20 mouse cellular contexts compared by ENCODE assay signal in the genomic region with DNA sequence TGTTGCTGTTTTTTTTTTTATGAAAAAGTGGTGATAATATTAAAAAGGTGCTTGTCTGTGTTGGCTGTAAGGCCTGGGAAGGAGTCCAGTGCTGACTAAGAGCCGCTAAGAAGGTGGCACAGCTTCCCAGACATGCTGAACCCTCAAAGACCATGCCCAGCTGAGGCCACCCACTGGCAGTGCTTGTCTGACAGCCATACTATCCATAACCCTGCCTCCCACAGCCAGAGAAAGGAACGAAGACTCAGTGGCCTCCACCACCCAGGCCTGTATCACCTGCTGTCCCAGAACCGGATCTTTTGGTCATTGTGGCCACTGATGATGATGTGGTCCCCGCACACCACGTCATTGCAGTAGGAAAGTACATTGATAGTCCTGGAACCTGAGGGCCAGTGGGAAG.
"Had no signal": no experiment of that assay in that cellular context is flagged by ENCODE, and none has a peak within 500 bp of the region (broad histone marks: within the 10 kb centered on the region; RNA-seq: fewer than 3 reads in every experiment).

No protein-coding gene starts in this region.

- H3K9me3 ChIP-seq: hindbrain, embryonic 13.5 days; hindbrain, embryonic 15.5 days; kidney, embryonic 15.5 days; limb, embryonic 13.5 days; limb, embryonic 15.5 days had no signal

- H3K27me3 ChIP-seq: hindbrain, embryonic 13.5 days; hindbrain, embryonic 15.5 days; kidney, embryonic 15.5 days; limb, embryonic 13.5 days; limb, embryonic 15.5 days had no signal

- H3K27ac ChIP-seq: hindbrain, embryonic 13.5 days; hindbrain, embryonic 15.5 days; hindbrain, postnatal 0 days; kidney, embryonic 15.5 days; kidney, postnatal 0 days; limb, embryonic 13.5 days; limb, embryonic 15.5 days; liver, embryonic 14.5 days had no signal

- H3K4me3 ChIP-seq: hindbrain, embryonic 13.5 days; hindbrain, embryonic 15.5 days; kidney, embryonic 15.5 days; limb, embryonic 13.5 days; limb, embryonic 15.5 days had no signal

- DNase-seq: gastrocnemius, postnatal 14 days; gastrocnemius, postnatal 36 days; heart, adult 18-20 months; heart, postnatal 10 days; kidney, adult 11 months; kidney, adult 2 months; kidney, adult 9 months; kidney, postnatal 14 days; kidney, postnatal 36 days; layer of hippocampus, adult 9-11 months; layer of hippocampus, postnatal 36 days; left cerebral cortex, postnatal 4 days had no signal
